ENCODE assay signal across 24 mouse cellular contexts in genomic region chr1:170510595-170511240, GRCm38 (mm10).
A peak's percentile ranks its signal among the peaks of the same experiment; 100 is the strongest.
DNase-seq lines count a peak whose midpoint lies in the region; ATAC-seq and TF ChIP-seq lines count a peak whose summit lies in the region.
"Had no signal": no experiment of that assay in that cellular context is flagged by ENCODE, and none has a peak within 500 bp of the region (broad histone marks: within the 10 kb centered on the region; RNA-seq: fewer than 3 reads in every experiment).

No protein-coding gene starts in this region.

- H3K36me3 ChIP-seq in heart, embryonic 11.5 days (ENCODE audit: control insufficient read depth, insufficient read depth, low read length): no peaks in the 10 kb centered on the region
- no peaks in the 10 kb centered on the region for H3K36me3 ChIP-seq in midbrain, postnatal 0 days (ENCODE audit: insufficient read depth, low read length)
- H3K36me3 ChIP-seq in midbrain, embryonic 15.5 days (replicated peaks): no peaks in the 10 kb centered on the region
- no peaks in the 10 kb centered on the region for H3K36me3 ChIP-seq in stomach, postnatal 0 days (ENCODE audit: control insufficient read depth, insufficient read depth, low read length)
- H3K36me3 ChIP-seq: embryonic facial prominence, embryonic 15.5 days; forebrain, embryonic 15.5 days; heart, embryonic 15.5 days; hindbrain, embryonic 12.5 days; liver, embryonic 13.5 days; midbrain, embryonic 13.5 days; neural tube, embryonic 12.5 days had no signal

- no peak overlapping the region for H3K4me2 ChIP-seq in heart, embryonic 11.5 days
- no peak overlapping the region for H3K4me2 ChIP-seq in midbrain, postnatal 0 days (ENCODE audit: low read depth, low read length, poor library complexity, severe bottlenecking)
- no peak overlapping the region for H3K4me2 ChIP-seq in midbrain, embryonic 15.5 days
- no peak overlapping the region for H3K4me2 ChIP-seq in stomach, postnatal 0 days (replicated peaks; ENCODE audit: low read depth)
- H3K4me2 ChIP-seq: embryonic facial prominence, embryonic 15.5 days; forebrain, embryonic 15.5 days; heart, embryonic 15.5 days; hindbrain, embryonic 12.5 days; liver, embryonic 13.5 days; midbrain, embryonic 13.5 days; neural tube, embryonic 12.5 days had no signal

- H3K9ac ChIP-seq in heart, embryonic 11.5 days (ENCODE audit: low read depth, low read length): no peak overlapping the region
- H3K9ac ChIP-seq in midbrain, postnatal 0 days (replicated peaks; ENCODE audit: low read length, poor library complexity, severe bottlenecking): no peak overlapping the region
- H3K9ac ChIP-seq in midbrain, embryonic 15.5 days: no peak overlapping the region
- no peak overlapping the region for H3K9ac ChIP-seq in stomach, postnatal 0 days (ENCODE audit: low read length)
- H3K9ac ChIP-seq: embryonic facial prominence, embryonic 15.5 days; forebrain, embryonic 15.5 days; heart, embryonic 15.5 days; hindbrain, embryonic 12.5 days; liver, embryonic 13.5 days; midbrain, embryonic 13.5 days; neural tube, embryonic 12.5 days had no signal

- H3K27ac ChIP-seq in heart, embryonic 11.5 days (ENCODE audit: low read depth, low read length): peak overlapping the region; percentile 41; the same call in 1 of the 2 replicates
- 0 out of 2 replicates have a peak overlapping the region, but pooled peaks have one; percentile 1 for H3K27ac ChIP-seq in midbrain, postnatal 0 days (ENCODE audit: low read depth, low read length)
- H3K27ac ChIP-seq in midbrain, embryonic 15.5 days: no peak overlapping the region
- no peak overlapping the region for H3K27ac ChIP-seq in stomach, postnatal 0 days (replicated peaks)
- H3K27ac ChIP-seq: embryonic facial prominence, embryonic 15.5 days; forebrain, embryonic 15.5 days; heart, embryonic 15.5 days; hindbrain, embryonic 12.5 days; liver, embryonic 13.5 days; midbrain, embryonic 13.5 days; neural tube, embryonic 12.5 days had no signal

- H3K4me1 ChIP-seq in heart, embryonic 11.5 days (ENCODE audit: control insufficient read depth, insufficient read depth, low read length): peaks cover 26% of the 10 kb centered on the region
- H3K4me1 ChIP-seq in midbrain, postnatal 0 days (ENCODE audit: insufficient read depth, low read length): 0 out of 2 replicates have a peak, but pooled peaks cover 3% of the 10 kb centered on the region
- 0 out of 2 replicates have a peak, but pooled peaks cover 4% of the 10 kb centered on the region for H3K4me1 ChIP-seq in midbrain, embryonic 15.5 days
- no peaks in the 10 kb centered on the region for H3K4me1 ChIP-seq in stomach, postnatal 0 days (replicated peaks; ENCODE audit: control insufficient read depth, insufficient read depth)
- H3K4me1 ChIP-seq: embryonic facial prominence, embryonic 15.5 days had no signal

- WGBS in heart, embryonic 11.5 days (ENCODE audit: insufficient replicate concordance): 32% methylated on average over 3 of the region's 3 CpGs
- WGBS in midbrain, postnatal 0 days: 58% methylated on average over 3 of the region's 3 CpGs
- WGBS in midbrain, embryonic 15.5 days: 71% methylated on average over 3 of the region's 3 CpGs
- 72% methylated on average over 3 of the region's 3 CpGs for WGBS in stomach, postnatal 0 days

- no peak for TF ChIP-seq CTCF in midbrain, postnatal 0 days (IDR thresholded peaks at IDR 0.05)
- no peak for TF ChIP-seq CTCF in stomach, postnatal 0 days (IDR thresholded peaks at IDR 0.05; ENCODE audit: low read depth)

- ATAC-seq in heart, embryonic 11.5 days (replicated peaks; ENCODE audit: insufficient number of reproducible peaks, low FRiP score, low TSS enrichment): no peak
- ATAC-seq in midbrain, postnatal 0 days (ENCODE audit: low FRiP score): no peak
- ATAC-seq in midbrain, embryonic 15.5 days (replicated peaks): no peak
- ATAC-seq in hematopoietic stem cell, adult 5-6 weeks (replicated peaks in 1 of 2; ENCODE audit: insufficient read depth in 1 of 2, low FRiP score in 2 of 2, low TSS enrichment in 1 of 2, low read depth in 1 of 2, poor library complexity in 2 of 2, severe bottlenecking in 2 of 2): peak; percentile 79 to 85
- no peak for ATAC-seq in stomach, postnatal 0 days (ENCODE audit: low FRiP score, low TSS enrichment)
- ATAC-seq: CD4-positive, CD25-positive, alpha-beta regulatory T cell, adult 4 months; forebrain, embryonic 15.5 days; midbrain, embryonic 13.5 days had no signal

- no peak for DNase-seq in heart, adult 11 months
- DNase-seq in midbrain, postnatal 0 days (ENCODE audit: low spot score): no peak
- no peak for DNase-seq in cerebellum, adult 11 months
- no peak for DNase-seq in stomach, postnatal 0 days (ENCODE audit: low spot score)
- no peak for DNase-seq in testis, postnatal 14 days (ENCODE audit: low spot score)
- DNase-seq: adrenal gland, adult 2 months; cerebellum, adult 8-10 months; gastrocnemius, postnatal 14 days; kidney, adult 18-20 months; kidney, postnatal 4 days; liver, embryonic 13.5 days; lung, adult 2 months; lung, postnatal 36 days; right cerebral cortex, postnatal 14 days had no signal

- no peaks in the 10 kb centered on the region for H3K9me3 ChIP-seq in heart, embryonic 11.5 days (replicated peaks; ENCODE audit: control insufficient read depth, low read length)
- no peaks in the 10 kb centered on the region for H3K9me3 ChIP-seq in midbrain, postnatal 0 days (ENCODE audit: low read length)
- H3K9me3 ChIP-seq in midbrain, embryonic 15.5 days: no peaks in the 10 kb centered on the region
- no peaks in the 10 kb centered on the region for H3K9me3 ChIP-seq in stomach, postnatal 0 days (ENCODE audit: control insufficient read depth, low read length)
- H3K9me3 ChIP-seq: embryonic facial prominence, embryonic 15.5 days; forebrain, embryonic 15.5 days; heart, embryonic 15.5 days; hindbrain, embryonic 12.5 days; liver, embryonic 13.5 days; midbrain, embryonic 13.5 days; neural tube, embryonic 12.5 days had no signal

- no peaks in the 10 kb centered on the region for H3K27me3 ChIP-seq in heart, embryonic 11.5 days (ENCODE audit: control insufficient read depth, insufficient read depth, low read length)
- no peaks in the 10 kb centered on the region for H3K27me3 ChIP-seq in midbrain, postnatal 0 days (ENCODE audit: insufficient read depth, low read length)
- no peaks in the 10 kb centered on the region for H3K27me3 ChIP-seq in midbrain, embryonic 15.5 days (replicated peaks)
- no peaks in the 10 kb centered on the region for H3K27me3 ChIP-seq in stomach, postnatal 0 days (ENCODE audit: control insufficient read depth, insufficient read depth, low read length)
- H3K27me3 ChIP-seq: embryonic facial prominence, embryonic 15.5 days; forebrain, embryonic 15.5 days; heart, embryonic 15.5 days; hindbrain, embryonic 12.5 days; liver, embryonic 13.5 days; midbrain, embryonic 13.5 days; neural tube, embryonic 12.5 days had no signal

- no peak for TF ChIP-seq EP300 in stomach, postnatal 0 days (optimal IDR thresholded peaks at IDR 0.05)

- H3K4me3 ChIP-seq in heart, embryonic 11.5 days (ENCODE audit: low read depth, low read length): no peak overlapping the region
- no peak overlapping the region for H3K4me3 ChIP-seq in midbrain, postnatal 0 days (ENCODE audit: low read depth, low read length)
- no peak overlapping the region for H3K4me3 ChIP-seq in midbrain, embryonic 15.5 days
- H3K4me3 ChIP-seq in stomach, postnatal 0 days (ENCODE audit: low read depth, low read length): no peak overlapping the region
- H3K4me3 ChIP-seq: embryonic facial prominence, embryonic 15.5 days; forebrain, embryonic 15.5 days; heart, embryonic 15.5 days; hindbrain, embryonic 12.5 days; liver, embryonic 13.5 days; midbrain, embryonic 13.5 days; neural tube, embryonic 12.5 days had no signal

Comparison
In these comparisons a context has a peak if more than half of its experiments do, and no peak if none do; other contexts are left out.
1. H3K27ac ChIP-seq: peak in heart, embryonic 11.5 days (single experiment) and midbrain, postnatal 0 days (single experiment); none in midbrain, embryonic 15.5 days (single experiment) and stomach, postnatal 0 days (single experiment).
2. ATAC-seq: peak in hematopoietic stem cell, adult 5-6 weeks (2 of 2); none in heart, embryonic 11.5 days (single experiment), midbrain, postnatal 0 days (single experiment), midbrain, embryonic 15.5 days (single experiment) and stomach, postnatal 0 days (single experiment).